Mouse (Mus musculus): ENCODE data around the gene Psmc5. TPM values are rescaled to one million over a fixed set of nuclear protein-coding genes. Genes with fewer than 3 reads are reported as not detected.
"Not testable (repeated sequence)": the region's sequence is repeated elsewhere in the genome, so short reads cannot be mapped to it uniquely, and the experiment has no call there.

The Psmc5 gene
- 100 to 1,000 TPM; 189 to 196 TPM for total RNA-seq (2021)
- long read RNA-seq, transcript Psmc5-201 (11 exons, 1,316 nt), result major isoform, 225 of 248 reads
- long read RNA-seq, partial matches to known transcripts, result 13 of 248 reads
- long read RNA-seq, other reads (novel, unspliced or antisense), result 7 of 248 reads

- peak; percentile 95 to 99 for DNase-seq (ENCODE audit: low spot score in 2 of 2)
Measured at GRCm38 (mm10) chr11:106255685-106256451, at the start of gene Psmc5, which contains the start of gene Ftsj3. TSS of gene Psmc5 (plus strand) at chr11:106256154. TSS of gene Ftsj3 (minus strand) at chr11:106256079.

- peak in 1 of 2 experiments; percentile 43 for DNase-seq (ENCODE audit: low spot score in 2 of 2)
Measured at GRCm38 (mm10) chr11:106212771-106213170, 43.2 kb upstream of the Psmc5 start.

GRCm38 (mm10) chr11:106214856-106215255 lies 41.1 kb upstream of the Psmc5 start:
- no peak for DNase-seq (ENCODE audit: low spot score in 2 of 2)

- no peak for DNase-seq (ENCODE audit: low spot score in 2 of 2)
Measured at GRCm38 (mm10) chr11:106215450-106215859, 40.5 kb upstream of the Psmc5 start.

- peak; percentile 97 to 99 for DNase-seq (ENCODE audit: low spot score in 2 of 2)
Measured at GRCm38 (mm10) chr11:106215927-106216729, 39.8 kb upstream of the Psmc5 start, which contains the start of gene Ccdc47. TSS of gene Ccdc47 (minus strand) at chr11:106216344.

- DNase-seq (ENCODE audit: low spot score in 2 of 2), result peak; percentile 92 to 94
Measured at GRCm38 (mm10) chr11:106216730-106217490, 39.0 kb upstream of the Psmc5 start, which contains the start of gene Ddx42. TSS of gene Ddx42 (plus strand) at chr11:106216926.

- no peak for DNase-seq (ENCODE audit: low spot score in 2 of 2)
Measured at GRCm38 (mm10) chr11:106220603-106221002, 35.4 kb upstream of the Psmc5 start.

DNA sequence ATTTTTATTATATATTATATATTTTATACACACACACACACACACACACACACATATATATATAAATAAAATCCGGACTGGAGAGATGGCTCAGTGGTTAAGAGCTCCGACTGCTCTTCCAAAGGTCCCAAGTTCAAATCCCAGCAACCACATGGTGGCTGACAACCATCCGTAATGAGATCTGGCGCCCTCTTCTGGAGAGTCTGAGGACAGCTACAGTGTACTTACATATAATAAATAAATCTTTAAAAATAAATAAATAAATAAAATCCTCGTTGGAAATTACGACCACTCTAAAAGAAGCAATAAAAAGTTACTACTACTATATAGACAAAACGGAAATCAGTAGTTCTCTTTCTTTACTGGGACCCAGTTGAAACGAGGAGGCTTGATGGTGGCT lies 22.0 kb upstream of the Psmc5 start:
- DNase-seq (ENCODE audit: low spot score in 2 of 2), result not testable (repeated sequence)

- no peak for DNase-seq (ENCODE audit: low spot score in 2 of 2)
Measured at GRCm38 (mm10) chr11:106246834-106247233, 9.1 kb upstream of the Psmc5 start.

GRCm38 (mm10) chr11:106249326-106249725 lies 6.6 kb upstream of the Psmc5 start:
- DNase-seq (ENCODE audit: low spot score in 2 of 2), result no peak

GRCm38 (mm10) chr11:106254767-106255166 lies 1.2 kb upstream of the Psmc5 start:
- DNase-seq (ENCODE audit: low spot score in 2 of 2), result no peak

- no peak for DNase-seq (ENCODE audit: low spot score in 2 of 2)
Measured at GRCm38 (mm10) chr11:106255174-106255573, 780 bp upstream of the Psmc5 start.

DNA sequence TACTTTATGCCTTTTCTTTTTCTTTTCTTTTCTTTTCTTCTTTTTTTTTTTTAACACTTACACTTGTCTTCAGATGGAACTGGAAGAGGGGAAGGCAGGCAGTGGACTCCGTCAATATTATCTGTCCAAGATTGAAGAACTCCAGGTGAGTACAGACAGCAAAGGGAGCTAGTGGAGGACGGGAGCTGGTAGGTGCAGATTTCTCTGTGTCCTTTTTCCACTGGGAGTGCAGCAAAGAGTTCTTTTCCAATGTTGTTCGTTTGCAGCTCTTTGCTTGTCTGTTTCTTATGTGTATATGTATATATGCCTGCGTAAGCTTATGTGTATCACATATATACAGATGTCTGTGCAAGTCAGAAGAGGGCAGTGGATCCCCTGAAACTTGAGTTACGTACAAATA lies 821 bp downstream of the Psmc5 start:
- no peak for DNase-seq (ENCODE audit: low spot score in 2 of 2)

DNA sequence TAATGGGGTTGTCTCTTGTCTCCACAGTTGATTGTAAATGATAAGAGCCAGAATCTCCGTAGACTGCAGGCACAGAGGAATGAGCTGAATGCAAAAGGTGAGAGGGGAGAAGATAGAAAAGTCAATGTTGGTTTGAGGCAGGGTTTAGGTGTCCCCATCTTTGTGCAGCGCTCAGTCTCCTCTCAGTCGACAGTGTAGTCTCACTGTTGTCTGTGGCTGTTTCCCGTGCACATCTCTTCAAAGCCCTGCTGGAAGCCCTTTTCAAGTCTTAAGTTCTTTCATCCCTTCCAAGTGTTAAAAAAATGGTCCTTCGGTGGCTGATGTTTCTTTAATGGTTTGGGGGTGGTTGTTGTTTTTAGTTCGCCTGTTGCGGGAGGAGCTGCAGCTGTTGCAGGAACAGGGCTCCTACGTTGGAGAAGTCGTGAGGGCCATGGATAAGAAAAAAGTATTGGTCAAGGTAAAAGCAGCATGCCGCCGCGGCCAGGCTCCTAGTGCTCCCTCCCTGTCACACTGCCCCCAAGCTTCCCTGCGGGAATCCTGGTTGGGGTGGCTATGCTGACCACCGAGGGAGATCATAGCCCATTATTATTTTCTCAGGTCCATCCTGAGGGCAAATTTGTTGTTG lies 5.0 kb downstream of the Psmc5 start:
- no peak for DNase-seq (ENCODE audit: low spot score in 2 of 2)

DNA sequence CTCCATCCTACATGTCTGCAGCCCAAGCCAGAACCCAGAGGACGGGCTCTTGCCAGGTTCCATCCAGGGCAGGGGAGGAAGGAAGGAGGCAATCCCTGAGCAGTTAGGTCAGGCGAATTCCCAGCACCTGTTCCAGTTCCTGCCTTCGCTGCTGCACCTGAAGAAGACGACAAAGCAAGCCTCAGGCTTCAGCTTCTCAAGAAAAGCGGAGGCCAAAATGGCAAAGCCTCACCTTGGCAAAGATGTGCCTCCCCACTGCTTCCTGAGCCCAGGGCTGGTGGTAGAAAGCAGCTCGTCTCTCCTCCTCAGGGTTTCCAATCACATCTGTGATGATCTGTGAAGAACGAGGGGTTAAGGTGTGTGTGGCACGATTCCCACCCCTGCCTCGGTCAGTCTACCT lies 8.0 kb downstream of the Psmc5 start:
- no peak for DNase-seq (ENCODE audit: low spot score in 2 of 2)

GRCm38 (mm10) chr11:106264988-106265387 lies 9.0 kb downstream of the Psmc5 start:
- no peak for DNase-seq (ENCODE audit: low spot score in 2 of 2)

GRCm38 (mm10) chr11:106265570-106265969 lies 9.6 kb downstream of the Psmc5 start:
- DNase-seq (ENCODE audit: low spot score in 2 of 2), result no peak

DNA sequence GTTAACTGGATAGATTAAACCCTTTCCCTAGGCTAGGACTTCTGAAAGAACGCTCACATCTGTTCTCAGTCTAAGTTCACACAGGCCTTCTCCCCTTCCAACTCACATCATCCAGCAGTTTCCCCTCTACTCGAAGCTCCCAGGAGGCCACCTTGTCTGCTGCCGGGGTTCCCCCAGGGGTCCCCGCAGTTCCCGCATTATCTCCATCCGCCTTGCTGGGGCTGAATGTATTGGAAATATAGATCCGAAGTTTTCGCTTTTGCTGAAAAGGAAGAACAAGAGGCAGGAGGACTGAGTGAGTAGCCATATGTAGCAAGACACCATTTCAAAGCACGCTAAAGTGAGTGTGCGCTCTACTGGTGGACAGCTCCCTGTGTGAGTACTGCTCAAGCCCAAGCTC lies 10.5 kb downstream of the Psmc5 start:
- DNase-seq (ENCODE audit: low spot score in 2 of 2), result no peak

DNA sequence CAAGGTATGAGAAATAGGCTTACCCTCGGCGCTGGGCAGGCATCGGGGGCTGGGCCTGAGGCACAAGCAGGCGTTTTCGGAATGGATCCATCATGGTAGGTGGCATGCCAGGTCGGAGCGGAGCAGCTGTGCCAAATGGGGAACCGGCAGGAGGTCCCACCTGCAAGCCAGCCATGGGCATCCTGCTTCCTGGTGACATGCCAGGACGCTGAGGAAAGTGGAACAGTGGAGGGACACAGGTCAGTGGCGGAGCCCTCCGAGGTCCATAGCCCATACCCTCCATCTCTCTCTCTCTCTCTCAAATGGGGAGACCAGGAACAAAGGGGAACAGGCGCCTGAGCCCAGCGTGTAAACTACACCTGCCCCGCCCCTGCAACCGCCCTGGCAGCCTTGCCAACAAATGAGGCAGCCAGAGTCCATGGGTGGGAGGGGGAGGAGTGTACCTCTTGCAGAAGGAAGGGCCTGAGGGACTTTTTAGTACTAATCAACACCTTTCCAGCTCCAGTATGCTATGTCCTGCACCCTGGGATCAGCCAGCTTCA lies 11.4 kb downstream of the Psmc5 start:
- peak in 1 of 2 experiments; percentile 39 for DNase-seq (ENCODE audit: low spot score in 2 of 2)

- no peak for DNase-seq (ENCODE audit: low spot score in 2 of 2)
Measured at GRCm38 (mm10) chr11:106267871-106268270, 11.9 kb downstream of the Psmc5 start.

All from layer of hippocampus, adult 18-20 months (tissue).